Mouse (Mus musculus): ENCODE measurements around the gene Gm20379. TPM values are rescaled to one million over a fixed set of nuclear protein-coding genes. Genes with fewer than 3 reads are reported as not detected.

Gene Gm20379
- polyA plus RNA-seq, 1 experiment from 2014 or later: 0.30 TPM

Other genes starting within 250 kb of the Gm20379 start
- 0.02 and 0.13 TPM in 2 replicates for gene Rasgrf2, start 174.3 kb upstream of the Gm20379 start, polyA plus RNA-seq (2015; fragmentation: Nextera tagmentation; extraction: Ambion mirVana)
- 14.3 and 15.9 TPM in 2 replicates for gene Dhfr, start 48.7 kb downstream of the Gm20379 start, polyA plus RNA-seq (2015; fragmentation: Nextera tagmentation; extraction: Ambion mirVana)
- 8.1 and 8.8 TPM in 2 replicates for gene Msh3, start 49.0 kb downstream of the Gm20379 start, polyA plus RNA-seq (2015; fragmentation: Nextera tagmentation; extraction: Ambion mirVana)
- 0.03 TPM in 1 of 2 replicates, not detected in the other for gene Ankrd34b, start 119.9 kb downstream of the Gm20379 start, polyA plus RNA-seq (2015; fragmentation: Nextera tagmentation; extraction: Ambion mirVana)
- gene Fam151b, start 178.0 kb downstream of the Gm20379 start, polyA plus RNA-seq (2015; fragmentation: Nextera tagmentation; extraction: Ambion mirVana): 0.10 TPM in 1 of 2 replicates, not detected in the other
- 1.5 and 1.6 TPM in 2 replicates for gene Zfyve16, start 224.9 kb downstream of the Gm20379 start, polyA plus RNA-seq (2015; fragmentation: Nextera tagmentation; extraction: Ambion mirVana)